Mouse (Mus musculus) megakaryocyte, embryonic 14.5 days (primary cell): Measurements from ENCODE around the gene Pin1rt1.

Experiments used
- FLI1 ChIP-seq: IDR thresholded peaks from 2 replicates; pipeline ENCODE4 v1.6.1; 2012; ENCODE audit warnings: low read length, inconsistent platforms, mixed read lengths
- GATA1 ChIP-seq: IDR thresholded peaks from 3 replicates; pipeline ENCODE4 v1.6.1; 2012; ENCODE audit warnings: mixed read lengths, low read length, inconsistent platforms, borderline replicate concordance

GRCm38 (mm10) chr2:104763134-104763703 is 47.0 kb upstream of the Pin1rt1 start:
- TF ChIP-seq FLI1 = no peak
- TF ChIP-seq GATA1 = no peak
